Mouse (Mus musculus) midbrain, embryonic 10.5 days (tissue): Measurements from ENCODE around the gene 9030612E09Rik. TPM values are rescaled to one million over a fixed set of nuclear protein-coding genes. Genes with fewer than 3 reads are reported as not detected.

Experiments used
- DNase-seq: peaks from one replicate; pipeline ENCODE4 v3.0.0-alpha.2; 2017; ENCODE audit warnings: low spot score
- H3K27ac ChIP-seq: fragments of 300-500 bp; sonication (generic); replicated peaks from 2 replicates; pipeline ENCODE4 v1.5.1; 2016; ENCODE audit warnings: mild to moderate bottlenecking
- H3K27me3 ChIP-seq: fragments of 300-500 bp; sonication (generic); 2 replicates; pipeline ENCODE4 v1.6.1; 2016; ENCODE audit warnings: low read depth, mild to moderate bottlenecking; ENCODE audit not compliant: poor library complexity, severe bottlenecking
- H3K36me3 ChIP-seq: fragments of 300-500 bp; sonication (generic); 2 replicates; pipeline ENCODE4 v1.6.1; 2016; ENCODE audit warnings: mild to moderate bottlenecking, moderate library complexity
- H3K4me1 ChIP-seq: fragments of 300-500 bp; sonication (generic); 2 replicates; pipeline ENCODE4 v1.6.1; 2016
- H3K4me3 ChIP-seq: fragments of 300-500 bp; sonication (generic); 2 replicates; pipeline ENCODE4 v1.5.1; 2016; ENCODE audit warnings: mild to moderate bottlenecking, moderate library complexity
- H3K9me3 ChIP-seq: fragments of 300-500 bp; sonication (generic); replicated peaks from 2 replicates; pipeline ENCODE4 v1.6.1; 2016; ENCODE audit warnings: mild to moderate bottlenecking
- WGBS: fragments of 180-500 bp; shearing (Covaris S2); methylation state at CpG from one replicate; pipeline ENCODE4 v1.1.7; 2016; 5-methylcytosine and 5-hydroxymethylcytosine counted together
- polyA plus RNA-seq: library from polyadenylated mRNA; unstranded; fragments of >200 nt; fragmentation: Nextera tagmentation; extraction: Ambion mirVana; gene quantifications from 2 replicates; pipeline ENCODE4 v1.2.1, GENCODE M21; 2016

9030612E09Rik gene
- 0.79 and 1.3 TPM in 2 replicates for polyA plus RNA-seq

- Histone ChIP-seq H3K27me3 (peaks cover 77% of the 10 kb centered on the region), H3K36me3 (no peaks in the 10 kb centered on the region), H3K27ac (peak within 1 kb of the TSS; percentile 91), H3K4me1 (peaks cover 47% of the 10 kb centered on the region), H3K9me3 (no peaks in the 10 kb centered on the region), H3K4me3 (peak within 1 kb of the TSS; percentile 74)
- under 1% methylated on average over 77 of the region's 91 CpGs for WGBS
- DNase-seq: peak; percentile 83
Observed at GRCm38 (mm10) chr10:43174326-43175155, at the start of gene 9030612E09Rik, which contains the start of gene Sobp. Gene 9030612E09Rik, plus strand, starts transcription at chr10:43174704. Gene Sobp, minus strand, starts transcription at chr10:43174530.

- WGBS: 69% methylated on average over 3 of the region's 3 CpGs
- Histone ChIP-seq H3K27ac (no peak overlapping the region), H3K4me1 (peaks cover 33% of the 10 kb centered on the region), H3K36me3 (no peaks in the 10 kb centered on the region; the same call in 1 of the 2 replicates), H3K9me3 (no peaks in the 10 kb centered on the region), H3K27me3 (no peaks in the 10 kb centered on the region), H3K4me3 (no peak overlapping the region)
- DNase-seq: no peak
Observed at GRCm38 (mm10) chr10:43128750-43129149, 45.8 kb upstream of the 9030612E09Rik start.

- DNase-seq: no peak
- H3K36me3 ChIP-seq: peaks cover 3% of the 10 kb centered on the region; the same call in 1 of the 2 replicates
- H3K4me3 ChIP-seq: no peak overlapping the region
- no peak overlapping the region for H3K27ac ChIP-seq
- peaks cover under 1% of the 10 kb centered on the region; the same call in 1 of the 2 replicates for H3K4me1 ChIP-seq
- no peaks in the 10 kb centered on the region for H3K9me3 ChIP-seq
- no peaks in the 10 kb centered on the region for H3K27me3 ChIP-seq
- 90% methylated on average over 11 of the region's 11 CpGs for WGBS
Observed at GRCm38 (mm10) chr10:43134027-43134426, 40.5 kb upstream of the 9030612E09Rik start.

GRCm38 (mm10) chr10:43143173-43143572 lies 31.3 kb upstream of the 9030612E09Rik start:
- H3K4me3 ChIP-seq: no peak overlapping the region
- WGBS: 92% methylated on average over 9 of the region's 9 CpGs
- 0 out of 2 replicates have a peak, but pooled peaks cover 5% of the 10 kb centered on the region for H3K36me3 ChIP-seq

GRCm38 (mm10) chr10:43148456-43148855 lies 26.0 kb upstream of the 9030612E09Rik start:
- H3K9me3 ChIP-seq: no peaks in the 10 kb centered on the region
- no peak overlapping the region for H3K4me3 ChIP-seq
- H3K27me3 ChIP-seq: no peaks in the 10 kb centered on the region
- DNase-seq: no peak
- peaks cover 3% of the 10 kb centered on the region for H3K4me1 ChIP-seq
- 0 out of 2 replicates have a peak, but pooled peaks cover 5% of the 10 kb centered on the region for H3K36me3 ChIP-seq
- WGBS: 94% methylated on average over 11 of the region's 11 CpGs
- no peak overlapping the region for H3K27ac ChIP-seq

More at GRCm38 (mm10) chr10:43143173-43143572, 31.3 kb upstream of the 9030612E09Rik start:
- Histone ChIP-seq H3K9me3 (no peaks in the 10 kb centered on the region), H3K27me3 (no peaks in the 10 kb centered on the region), H3K27ac (no peak overlapping the region), H3K4me1 (no peaks in the 10 kb centered on the region)
- no peak for DNase-seq

GRCm38 (mm10) chr10:43152643-43153042 lies 21.9 kb upstream of the 9030612E09Rik start:
- no peak for DNase-seq
- no peaks in the 10 kb centered on the region for H3K9me3 ChIP-seq
- 90% methylated on average over 8 of the region's 8 CpGs for WGBS
- H3K4me1 ChIP-seq: peaks cover 32% of the 10 kb centered on the region
- no peak overlapping the region for H3K27ac ChIP-seq
- H3K27me3 ChIP-seq: no peaks in the 10 kb centered on the region
- H3K4me3 ChIP-seq: no peak overlapping the region
- 0 out of 2 replicates have a peak, but pooled peaks cover 5% of the 10 kb centered on the region for H3K36me3 ChIP-seq

- Histone ChIP-seq H3K4me3 (peak overlapping the region; percentile 37), H3K4me1 (peaks cover 38% of the 10 kb centered on the region), H3K27ac (peak overlapping the region; percentile 86), H3K36me3 (0 out of 2 replicates have a peak, but pooled peaks cover 2% of the 10 kb centered on the region), H3K9me3 (no peaks in the 10 kb centered on the region), H3K27me3 (no peaks in the 10 kb centered on the region)
- DNase-seq: peak; percentile 92
- 13% methylated on average over 12 of the region's 12 CpGs for WGBS
Observed at GRCm38 (mm10) chr10:43155046-43155560, 19.4 kb upstream of the 9030612E09Rik start.

- no peak for DNase-seq
- H3K4me3 ChIP-seq: no peak overlapping the region
- peaks cover 7% of the 10 kb centered on the region for H3K9me3 ChIP-seq
- 0 out of 2 replicates have a peak, but pooled peaks cover 6% of the 10 kb centered on the region for H3K36me3 ChIP-seq
- peaks cover 34% of the 10 kb centered on the region for H3K4me1 ChIP-seq
- H3K27me3 ChIP-seq: no peaks in the 10 kb centered on the region
- H3K27ac ChIP-seq: 0 out of 2 replicates have a peak overlapping the region, but pooled peaks have one; percentile 9
- 88% methylated on average over 5 of the region's 5 CpGs for WGBS
Observed at GRCm38 (mm10) chr10:43158917-43159316, 15.6 kb upstream of the 9030612E09Rik start.

GRCm38 (mm10) chr10:43159333-43159732 lies 15.2 kb upstream of the 9030612E09Rik start:
- Histone ChIP-seq H3K27ac (0 out of 2 replicates have a peak overlapping the region, but pooled peaks have one; percentile 9), H3K27me3 (no peaks in the 10 kb centered on the region), H3K4me3 (no peak overlapping the region), H3K9me3 (peaks cover 7% of the 10 kb centered on the region), H3K4me1 (peaks cover 30% of the 10 kb centered on the region), H3K36me3 (0 out of 2 replicates have a peak, but pooled peaks cover 6% of the 10 kb centered on the region)
- no peak for DNase-seq
- WGBS: 77% methylated on average over 5 of the region's 5 CpGs

- Histone ChIP-seq H3K27me3 (no peaks in the 10 kb centered on the region), H3K4me1 (peaks cover 9% of the 10 kb centered on the region), H3K9me3 (peaks cover 7% of the 10 kb centered on the region), H3K4me3 (no peak overlapping the region), H3K27ac (no peak overlapping the region), H3K36me3 (peaks cover 6% of the 10 kb centered on the region; the same call in 1 of the 2 replicates)
- DNase-seq: no peak
- 88% methylated on average over 12 of the region's 12 CpGs for WGBS
Observed at GRCm38 (mm10) chr10:43162318-43162717, 12.2 kb upstream of the 9030612E09Rik start.

GRCm38 (mm10) chr10:43164406-43164805 lies 10.1 kb upstream of the 9030612E09Rik start:
- no peak overlapping the region for H3K27ac ChIP-seq
- peaks cover 6% of the 10 kb centered on the region; the same call in 1 of the 2 replicates for H3K36me3 ChIP-seq
- peaks cover 8% of the 10 kb centered on the region; the same call in 1 of the 2 replicates for H3K27me3 ChIP-seq
- peaks cover 11% of the 10 kb centered on the region for H3K4me1 ChIP-seq
- no peak for DNase-seq
- no peak overlapping the region for H3K4me3 ChIP-seq
- WGBS: 95% methylated on average over 2 of the region's 2 CpGs
- peaks cover 7% of the 10 kb centered on the region for H3K9me3 ChIP-seq

GRCm38 (mm10) chr10:43166146-43166545 lies 8.4 kb upstream of the 9030612E09Rik start:
- H3K4me1 ChIP-seq: peaks cover 22% of the 10 kb centered on the region
- WGBS: 86% methylated on average over 1 of the region's 1 CpGs

More at GRCm38 (mm10) chr10:43166146-43166545, 8.4 kb upstream of the 9030612E09Rik start:
- Histone ChIP-seq H3K27ac (no peak overlapping the region), H3K9me3 (peaks cover 7% of the 10 kb centered on the region), H3K27me3 (peaks cover 24% of the 10 kb centered on the region), H3K36me3 (peaks cover 6% of the 10 kb centered on the region; the same call in 1 of the 2 replicates), H3K4me3 (no peak overlapping the region)
- no peak for DNase-seq
